Mouse (Mus musculus): ENCODE data around the gene Kcnq1. TPM values are rescaled to one million over a fixed set of nuclear protein-coding genes. Genes with fewer than 3 reads are reported as not detected.

Gene Kcnq1
- total and polyA plus RNA-seq, 3 experiments = 0.63 to 0.96 TPM; not detected in 1

GRCm38 (mm10) chr7:143194064-143194463 lies 87.9 kb downstream of the Kcnq1 start:
- H3K27ac ChIP-seq (ENCODE audit: control insufficient read depth, low read depth, low read length) = no peak overlapping the region
- no peaks in the 10 kb centered on the region for H3K4me1 ChIP-seq (ENCODE audit: control insufficient read depth in 1 of 2, insufficient read depth in 2 of 2, low read length in 2 of 2)
- no peaks in the 10 kb centered on the region for H3K79me2 ChIP-seq (ENCODE audit: control insufficient read depth, insufficient read depth, low read length, poor library complexity)
- no peak overlapping the region for H3K4me3 ChIP-seq (ENCODE audit: control insufficient read depth in 1 of 2, insufficient read depth in 1 of 2, low read depth in 2 of 2, low read length in 2 of 2)
- H3K9me3 ChIP-seq (replicated peaks; ENCODE audit: insufficient read depth, low read length) = no peaks in the 10 kb centered on the region
- TF ChIP-seq ZC3H11A (IDR thresholded peaks at IDR 0.05; ENCODE audit: low read depth, low read length) (no peak), MEF2A (IDR thresholded peaks at IDR 0.05; ENCODE audit: extremely low read depth, insufficient replicate concordance, low read depth, low read length, poor library complexity, severe bottlenecking) (no peak), TBP (IDR thresholded peaks at IDR 0.05; ENCODE audit: low read depth, low read length) (no peak), CTCF (IDR thresholded peaks at IDR 0.05 in 2 of 3, conservative IDR thresholded peaks at IDR 0.05 in 1 of 3; ENCODE audit: control insufficient read depth in 1 of 3, insufficient read depth in 1 of 3, low read depth in 2 of 3, low read length in 3 of 3, poor library complexity in 1 of 3, severe bottlenecking in 1 of 3) (no peak), RAD21 (IDR thresholded peaks at IDR 0.05; ENCODE audit: low read depth, low read length) (no peak), MAX (IDR thresholded peaks at IDR 0.05; ENCODE audit: low read length) (no peak), POLR2AphosphoS2 (IDR thresholded peaks at IDR 0.05; ENCODE audit: low read length) (no peak), ETS1 (IDR thresholded peaks at IDR 0.05; ENCODE audit: low read depth, low read length) (no peak), MAZ (IDR thresholded peaks at IDR 0.05; ENCODE audit: low read depth, low read length) (no peak), MAFK (IDR thresholded peaks at IDR 0.05; ENCODE audit: borderline replicate concordance, low read depth, low read length) (no peak), GABPA (IDR thresholded peaks at IDR 0.05; ENCODE audit: low read depth, low read length) (no peak), NELFE (IDR thresholded peaks at IDR 0.05; ENCODE audit: low read depth, low read length) (no peak), ZKSCAN1 (IDR thresholded peaks at IDR 0.05; ENCODE audit: low read depth, low read length) (no peak), ELF1 (IDR thresholded peaks at IDR 0.05; ENCODE audit: low read depth, low read length) (no peak), NRF1 (IDR thresholded peaks at IDR 0.05; ENCODE audit: insufficient read depth, low read depth, low read length, poor library complexity, severe bottlenecking) (no peak), MYB (IDR thresholded peaks at IDR 0.05; ENCODE audit: low read depth, low read length) (no peak), USF2 (IDR thresholded peaks at IDR 0.05; ENCODE audit: borderline replicate concordance in 1 of 2, insufficient read depth in 1 of 2, low read depth in 1 of 2, low read length in 2 of 2) (no peak), BHLHE40 (IDR thresholded peaks at IDR 0.05; ENCODE audit: borderline replicate concordance, low read depth, low read length) (no peak), ZMIZ1 (IDR thresholded peaks at IDR 0.05; ENCODE audit: low read depth, low read length) (no peak)
- no peaks in the 10 kb centered on the region for H3K27me3 ChIP-seq (ENCODE audit: control insufficient read depth in 1 of 2, insufficient read depth in 2 of 2, low read length in 2 of 2)
- H3K36me3 ChIP-seq (ENCODE audit: control insufficient read depth in 1 of 2, insufficient read depth in 2 of 2, low read length in 2 of 2) = no peaks in the 10 kb centered on the region
- H3K9ac ChIP-seq (ENCODE audit: control insufficient read depth, low read depth, low read length, poor library complexity, severe bottlenecking) = no peak overlapping the region
- DNase-seq (ENCODE audit: low read depth, low spot score) = no peak

- H3K27me3 ChIP-seq (ENCODE audit: control insufficient read depth in 1 of 2, insufficient read depth in 2 of 2, low read length in 2 of 2) = no peaks in the 10 kb centered on the region
- no peak for DNase-seq (ENCODE audit: low read depth, low spot score)
Observed at GRCm38 (mm10) chr7:143197951-143198440, 91.8 kb downstream of the Kcnq1 start.

More at GRCm38 (mm10) chr7:143197951-143198440, 91.8 kb downstream of the Kcnq1 start:
- Histone ChIP-seq H3K9ac (ENCODE audit: control insufficient read depth, low read depth, low read length, poor library complexity, severe bottlenecking) (no peak overlapping the region), H3K79me2 (ENCODE audit: control insufficient read depth, insufficient read depth, low read length, poor library complexity) (no peaks in the 10 kb centered on the region), H3K27ac (ENCODE audit: control insufficient read depth, low read depth, low read length) (no peak overlapping the region), H3K9me3 (replicated peaks; ENCODE audit: insufficient read depth, low read length) (no peaks in the 10 kb centered on the region), H3K36me3 (ENCODE audit: control insufficient read depth in 1 of 2, insufficient read depth in 2 of 2, low read length in 2 of 2) (no peaks in the 10 kb centered on the region), H3K4me3 (ENCODE audit: control insufficient read depth in 1 of 2, insufficient read depth in 1 of 2, low read depth in 2 of 2, low read length in 2 of 2) (no peak overlapping the region), H3K4me1 (ENCODE audit: control insufficient read depth in 1 of 2, insufficient read depth in 2 of 2, low read length in 2 of 2) (no peaks in the 10 kb centered on the region)
- TF ChIP-seq RCOR1 (IDR thresholded peaks at IDR 0.05; ENCODE audit: low read depth, low read length) = no peak

Measured in MEL (cell line).